22 mouse cellular contexts compared by ENCODE assay signal in the genomic region with DNA sequence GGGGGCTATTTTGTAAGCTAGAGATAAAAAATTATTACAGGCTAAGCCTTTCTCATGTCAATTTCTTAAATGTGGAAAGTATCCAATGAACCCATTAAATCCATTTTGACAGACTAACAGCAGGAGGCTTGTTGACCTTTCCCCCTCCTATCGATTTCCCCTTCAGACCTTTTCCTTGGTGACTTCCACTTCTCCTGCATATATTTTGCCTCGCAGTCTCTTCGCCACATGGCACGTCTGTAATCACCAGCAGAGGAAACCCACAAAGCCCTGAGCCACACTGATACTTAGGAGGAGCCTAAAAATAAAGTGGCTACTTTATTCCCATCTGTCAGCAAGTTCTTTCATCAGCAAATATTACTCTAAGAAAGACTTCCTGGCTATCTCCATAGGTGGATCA.
A peak's percentile ranks its signal among the peaks of the same experiment; 100 is the strongest.
DNase-seq lines count a peak whose midpoint lies in the region; ATAC-seq and TF ChIP-seq lines count a peak whose summit lies in the region.
"Had no signal": no experiment of that assay in that cellular context is flagged by ENCODE, and none has a peak within 500 bp of the region (broad histone marks: within the 10 kb centered on the region; RNA-seq: fewer than 3 reads in every experiment).

No protein-coding gene starts in this region.

- H3K27ac ChIP-seq in hindbrain, embryonic 10.5 days: no peak overlapping the region
- H3K27ac ChIP-seq in hindbrain, embryonic 13.5 days: no peak overlapping the region
- no peak overlapping the region for H3K27ac ChIP-seq in midbrain, embryonic 11.5 days (ENCODE audit: low read depth, low read length)
- no peak overlapping the region for H3K27ac ChIP-seq in midbrain, postnatal 0 days (ENCODE audit: low read depth, low read length)
- H3K27ac ChIP-seq: embryonic facial prominence, embryonic 12.5 days; forebrain, embryonic 15.5 days; heart, embryonic 10.5 days; hindbrain, embryonic 15.5 days had no signal

- no peaks in the 10 kb centered on the region for H3K27me3 ChIP-seq in hindbrain, embryonic 10.5 days (ENCODE audit: insufficient read depth, poor library complexity, severe bottlenecking)
- no peaks in the 10 kb centered on the region for H3K27me3 ChIP-seq in hindbrain, embryonic 13.5 days
- no peaks in the 10 kb centered on the region for H3K27me3 ChIP-seq in midbrain, embryonic 11.5 days (ENCODE audit: control insufficient read depth, insufficient read depth, low read length)
- H3K27me3 ChIP-seq in midbrain, postnatal 0 days (ENCODE audit: insufficient read depth, low read length): no peaks in the 10 kb centered on the region
- H3K27me3 ChIP-seq: CH12.LX; embryonic facial prominence, embryonic 12.5 days; forebrain, embryonic 15.5 days; hindbrain, embryonic 15.5 days had no signal

- H3K4me1 ChIP-seq in hindbrain, embryonic 10.5 days (replicated peaks): no peaks in the 10 kb centered on the region
- no peaks in the 10 kb centered on the region for H3K4me1 ChIP-seq in hindbrain, embryonic 13.5 days (replicated peaks)
- H3K4me1 ChIP-seq in midbrain, embryonic 11.5 days (ENCODE audit: control insufficient read depth, insufficient read depth, low read length): no peaks in the 10 kb centered on the region
- H3K4me1 ChIP-seq in midbrain, postnatal 0 days (ENCODE audit: insufficient read depth, low read length): no peaks in the 10 kb centered on the region
- H3K4me1 ChIP-seq: embryonic facial prominence, embryonic 12.5 days; forebrain, embryonic 15.5 days; heart, embryonic 10.5 days; hindbrain, embryonic 15.5 days had no signal

- no peaks in the 10 kb centered on the region for H3K9me3 ChIP-seq in hindbrain, embryonic 10.5 days
- H3K9me3 ChIP-seq in hindbrain, embryonic 13.5 days: no peaks in the 10 kb centered on the region
- H3K9me3 ChIP-seq in midbrain, embryonic 11.5 days (ENCODE audit: control insufficient read depth, low read length): no peaks in the 10 kb centered on the region
- no peaks in the 10 kb centered on the region for H3K9me3 ChIP-seq in midbrain, postnatal 0 days (ENCODE audit: low read length)
- H3K9me3 ChIP-seq: embryonic facial prominence, embryonic 12.5 days; forebrain, embryonic 15.5 days; heart, embryonic 10.5 days; hindbrain, embryonic 15.5 days had no signal

- no peak overlapping the region for H3K9ac ChIP-seq in hindbrain, embryonic 13.5 days
- no peak overlapping the region for H3K9ac ChIP-seq in midbrain, embryonic 11.5 days (ENCODE audit: low read length)
- no peak overlapping the region for H3K9ac ChIP-seq in midbrain, postnatal 0 days (replicated peaks; ENCODE audit: low read length, poor library complexity, severe bottlenecking)
- H3K9ac ChIP-seq: embryonic facial prominence, embryonic 12.5 days; forebrain, embryonic 15.5 days; hindbrain, embryonic 15.5 days had no signal

- no peak overlapping the region for H3K4me3 ChIP-seq in hindbrain, embryonic 10.5 days
- H3K4me3 ChIP-seq in hindbrain, embryonic 13.5 days: no peak overlapping the region
- H3K4me3 ChIP-seq in midbrain, embryonic 11.5 days (ENCODE audit: low read depth, low read length): no peak overlapping the region
- no peak overlapping the region for H3K4me3 ChIP-seq in midbrain, postnatal 0 days (ENCODE audit: low read depth, low read length)
- H3K4me3 ChIP-seq: embryonic facial prominence, embryonic 12.5 days; forebrain, embryonic 15.5 days; heart, embryonic 10.5 days; hindbrain, embryonic 15.5 days had no signal

- no peaks in the 10 kb centered on the region for H3K36me3 ChIP-seq in hindbrain, embryonic 10.5 days
- no peaks in the 10 kb centered on the region for H3K36me3 ChIP-seq in hindbrain, embryonic 13.5 days
- H3K36me3 ChIP-seq in midbrain, embryonic 11.5 days (ENCODE audit: control insufficient read depth, insufficient read depth, low read length): no peaks in the 10 kb centered on the region
- no peaks in the 10 kb centered on the region for H3K36me3 ChIP-seq in midbrain, postnatal 0 days (ENCODE audit: insufficient read depth, low read length)
- H3K36me3 ChIP-seq: embryonic facial prominence, embryonic 12.5 days; forebrain, embryonic 15.5 days; heart, embryonic 10.5 days; hindbrain, embryonic 15.5 days had no signal

- no peak for ATAC-seq in hindbrain, embryonic 13.5 days (ENCODE audit: low FRiP score)
- peak; percentile 77 for ATAC-seq in midbrain, embryonic 11.5 days (ENCODE audit: low FRiP score)
- ATAC-seq in midbrain, postnatal 0 days (ENCODE audit: low FRiP score): no peak
- ATAC-seq: activated CD4-positive, CD25-positive, alpha-beta regulatory T cell, adult 4 months; forebrain, embryonic 15.5 days; inflammation-experienced regulatory T-cells, adult 6 months; Patski had no signal

- DNase-seq in hindbrain, embryonic 10.5 days (ENCODE audit: low spot score): peak; percentile 17
- DNase-seq in midbrain, embryonic 11.5 days (ENCODE audit: low spot score, missing footprints): no peak
- no peak for DNase-seq in midbrain, postnatal 0 days (ENCODE audit: low spot score)
- peak; percentile 5 for DNase-seq in 416B (ENCODE audit: low read depth)
- peak; percentile 29 for DNase-seq in embryo, embryonic 10.5 days (ENCODE audit: low spot score)
- no peak for DNase-seq in cerebellum, adult 11 months
- no peak for DNase-seq in right cerebral cortex, postnatal 10 days (ENCODE audit: low spot score in 2 of 2)
- DNase-seq: adrenal gland, postnatal 14 days; cerebellum, adult 8-10 months; cerebellum, postnatal 14 days; heart, adult 18-20 months; heart, postnatal 10 days; heart, postnatal 4 days had no signal

- no peak overlapping the region for H3K4me2 ChIP-seq in hindbrain, embryonic 13.5 days
- no peak overlapping the region for H3K4me2 ChIP-seq in midbrain, embryonic 11.5 days
- no peak overlapping the region for H3K4me2 ChIP-seq in midbrain, postnatal 0 days (ENCODE audit: low read depth, low read length, poor library complexity, severe bottlenecking)
- H3K4me2 ChIP-seq: embryonic facial prominence, embryonic 12.5 days; forebrain, embryonic 15.5 days; hindbrain, embryonic 15.5 days had no signal

- 36% methylated on average over 4 of the region's 4 CpGs for WGBS in hindbrain, embryonic 10.5 days
- WGBS in hindbrain, embryonic 13.5 days: 51% methylated on average over 4 of the region's 4 CpGs
- 33% methylated on average over 4 of the region's 4 CpGs for WGBS in midbrain, embryonic 11.5 days
- WGBS in midbrain, postnatal 0 days: 34% methylated on average over 4 of the region's 4 CpGs

- no peak for TF ChIP-seq CTCF in midbrain, postnatal 0 days (IDR thresholded peaks at IDR 0.05)

Comparison
In these comparisons a context has a peak if more than half of its experiments do, and no peak if none do; other contexts are left out.
1. DNase-seq: peak in hindbrain, embryonic 10.5 days (single experiment), 416B (single experiment) and embryo, embryonic 10.5 days (single experiment); none in midbrain, embryonic 11.5 days (single experiment), midbrain, postnatal 0 days (single experiment), cerebellum, adult 11 months (single experiment) and right cerebral cortex, postnatal 10 days (0 of 2).